Mouse (Mus musculus): ENCODE results near the gene Spef1.

- TF ChIP-seq EP300 (IDR thresholded peaks at IDR 0.05; ENCODE audit: low read length) (no peak), ELF1 (IDR thresholded peaks at IDR 0.05; ENCODE audit: low read depth, low read length) (no peak), POLR2A (IDR thresholded peaks at IDR 0.05; ENCODE audit: low read depth, low read length) (no peak), MYC (IDR thresholded peaks at IDR 0.05; ENCODE audit: low read depth, low read length) (no peak), JUND (conservative IDR thresholded peaks at IDR 0.05; ENCODE audit: low read depth, low read length) (no peak), CTCF (conservative IDR thresholded peaks at IDR 0.05 in 1 of 2, IDR thresholded peaks at IDR 0.05 in 1 of 2; ENCODE audit: low read depth in 2 of 2, low read length in 2 of 2) (no peak), USF1 (IDR thresholded peaks at IDR 0.05; ENCODE audit: low read depth, low read length) (no peak), IRF4 (IDR thresholded peaks at IDR 0.05; ENCODE audit: low read depth, low read length) (no peak)
These were observed 26.7 kb upstream of the Spef1 start for GRCm38 (mm10) chr2:131213773-131214172.
